Mouse (Mus musculus) E14TG2a.4 (cell line): ENCODE measurements around the gene Gria1.

Experiments used
- CTCF ChIP-seq: conservative IDR thresholded peaks from 2 replicates; pipeline ENCODE4 v1.5.1; 2014; ENCODE audit warnings: low read length
- NANOG ChIP-seq: IDR thresholded peaks from 2 replicates; pipeline ENCODE4 v1.6.1; 2014; ENCODE audit warnings: borderline replicate concordance, low read length, mixed read lengths
- POU5F1 ChIP-seq: IDR thresholded peaks from 2 replicates; pipeline ENCODE4 v1.6.1; 2014; ENCODE audit warnings: low read length, borderline replicate concordance

DNA sequence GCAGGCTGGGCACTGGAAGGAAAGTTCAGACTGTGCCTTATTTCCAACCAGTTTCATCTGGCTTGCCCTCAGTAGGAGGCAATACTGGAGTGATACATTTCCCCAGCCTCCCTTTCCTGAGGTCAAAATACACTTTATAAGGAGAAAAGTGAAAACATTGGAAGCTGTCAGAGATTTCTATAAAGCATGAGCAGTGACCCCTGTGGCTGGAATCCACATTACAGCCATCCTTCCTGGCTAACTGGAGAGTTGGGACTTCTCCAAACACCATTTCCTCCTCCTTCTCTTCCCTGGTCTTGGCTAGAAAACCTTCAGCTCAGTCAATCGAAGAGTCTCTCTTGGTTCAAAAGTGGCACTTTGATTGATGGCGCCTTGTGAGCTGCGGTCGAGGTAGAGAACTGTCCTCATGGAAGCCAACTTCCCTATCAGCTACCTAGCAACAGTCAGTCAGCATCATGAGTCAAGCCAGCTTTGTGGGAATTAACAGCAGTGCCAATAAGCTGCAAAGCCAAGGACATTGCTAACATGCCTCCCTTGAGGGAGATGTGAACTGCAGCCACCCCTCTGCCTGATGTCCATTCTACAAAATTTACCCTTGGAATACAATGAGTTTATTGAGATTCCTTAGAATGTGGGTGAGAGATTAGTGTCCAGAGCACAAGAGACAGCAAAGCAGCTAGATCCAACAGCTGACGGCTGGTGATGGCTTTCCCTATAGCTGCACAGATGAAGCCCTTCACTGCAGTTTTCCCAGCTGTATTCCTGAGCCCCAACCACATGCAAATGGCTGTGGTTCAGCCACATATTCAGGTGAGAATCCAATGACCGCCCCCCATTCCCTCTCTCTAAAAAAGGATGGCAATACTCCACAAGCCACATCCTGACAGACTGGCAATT is 40.7 kb downstream of the Gria1 start:
- no peak for TF ChIP-seq CTCF
- no peak for TF ChIP-seq POU5F1
- TF ChIP-seq NANOG: no peak
